ENCODE assay signal across 13 mouse cellular contexts in genomic region chr10:66552919-66553318, GRCm38 (mm10).
A peak's percentile ranks its signal among the peaks of the same experiment; 100 is the strongest.
DNase-seq lines count a peak whose midpoint lies in the region; ATAC-seq lines count a peak whose summit lies in the region.
"Had no signal": no experiment of that assay in that cellular context is flagged by ENCODE, and none has a peak within 500 bp of the region (broad histone marks: within the 10 kb centered on the region; RNA-seq: fewer than 3 reads in every experiment).

No protein-coding gene starts in this region.

- peak; percentile 40 for ATAC-seq in forebrain, embryonic 16.5 days
- ATAC-seq in forebrain, embryonic 15.5 days (replicated peaks) = no peak; the same call in 1 of the 2 replicates
- no peak for ATAC-seq in liver, embryonic 12.5 days

- H3K27ac ChIP-seq in forebrain, embryonic 16.5 days (ENCODE audit: low read length) = no peak overlapping the region
- no peak overlapping the region for H3K27ac ChIP-seq in forebrain, embryonic 15.5 days (replicated peaks)
- no peak overlapping the region for H3K27ac ChIP-seq in liver, embryonic 12.5 days
- H3K27ac ChIP-seq: layer of hippocampus, adult 2 months; limb, embryonic 13.5 days had no signal

- peak; percentile 11 for DNase-seq in liver
- peak; percentile 9 for DNase-seq in R1 (ENCODE audit: low read depth, low spot score)
- peak; percentile 36 to 38 for DNase-seq in kidney, postnatal 4 days
- DNase-seq in thymus, postnatal 14 days = no peak
- no peak for DNase-seq in right cerebral cortex, postnatal 10 days (ENCODE audit: low spot score in 2 of 2)
- DNase-seq: cerebellum, postnatal 36 days; spleen, adult 18-20 months; thymus, adult 2 months had no signal

- H3K27me3 ChIP-seq in forebrain, embryonic 16.5 days (replicated peaks; ENCODE audit: control insufficient read depth, insufficient read depth, low read length) = no peaks in the 10 kb centered on the region
- no peaks in the 10 kb centered on the region for H3K27me3 ChIP-seq in forebrain, embryonic 15.5 days
- no peaks in the 10 kb centered on the region for H3K27me3 ChIP-seq in liver, embryonic 12.5 days (replicated peaks)
- H3K27me3 ChIP-seq: limb, embryonic 13.5 days had no signal

- peaks cover 5% of the 10 kb centered on the region; the same call in 1 of the 2 replicates for H3K4me1 ChIP-seq in forebrain, embryonic 16.5 days (replicated peaks; ENCODE audit: control insufficient read depth, insufficient read depth, low read length)
- no peaks in the 10 kb centered on the region; the same call in 1 of the 2 replicates for H3K4me1 ChIP-seq in forebrain, embryonic 15.5 days
- no peaks in the 10 kb centered on the region for H3K4me1 ChIP-seq in liver, embryonic 12.5 days

- WGBS in forebrain, embryonic 16.5 days = 41% methylated on average over 3 of the region's 3 CpGs
- 48% methylated on average over 3 of the region's 3 CpGs for WGBS in forebrain, embryonic 15.5 days
- WGBS in liver, embryonic 12.5 days (ENCODE audit: insufficient replicate concordance) = 58% methylated on average over 3 of the region's 3 CpGs

- H3K9me3 ChIP-seq in forebrain, embryonic 16.5 days (ENCODE audit: control insufficient read depth, low read length) = no peaks in the 10 kb centered on the region
- H3K9me3 ChIP-seq in forebrain, embryonic 15.5 days = no peaks in the 10 kb centered on the region
- no peaks in the 10 kb centered on the region for H3K9me3 ChIP-seq in liver, embryonic 12.5 days (replicated peaks)
- H3K9me3 ChIP-seq: limb, embryonic 13.5 days had no signal

- no peaks in the 10 kb centered on the region for H3K36me3 ChIP-seq in forebrain, embryonic 16.5 days (ENCODE audit: control insufficient read depth, insufficient read depth)
- H3K36me3 ChIP-seq in forebrain, embryonic 15.5 days = no peaks in the 10 kb centered on the region
- H3K36me3 ChIP-seq in liver, embryonic 12.5 days = no peaks in the 10 kb centered on the region
- H3K36me3 ChIP-seq: limb, embryonic 13.5 days had no signal

- H3K4me3 ChIP-seq in forebrain, embryonic 16.5 days (replicated peaks; ENCODE audit: low read length) = no peak overlapping the region
- no peak overlapping the region for H3K4me3 ChIP-seq in forebrain, embryonic 15.5 days
- H3K4me3 ChIP-seq in liver, embryonic 12.5 days = no peak overlapping the region
- H3K4me3 ChIP-seq: layer of hippocampus, adult 2 months; limb, embryonic 13.5 days had no signal

- H3K9ac ChIP-seq in forebrain, embryonic 16.5 days (replicated peaks; ENCODE audit: low read depth, low read length) = no peak overlapping the region
- H3K9ac ChIP-seq in forebrain, embryonic 15.5 days (replicated peaks) = no peak overlapping the region
- H3K9ac ChIP-seq in liver, embryonic 12.5 days = no peak overlapping the region
- H3K9ac ChIP-seq: limb, embryonic 13.5 days had no signal

- no peak overlapping the region for H3K4me2 ChIP-seq in forebrain, embryonic 16.5 days (ENCODE audit: low read length)
- H3K4me2 ChIP-seq in forebrain, embryonic 15.5 days (replicated peaks) = no peak overlapping the region
- H3K4me2 ChIP-seq in liver, embryonic 12.5 days = no peak overlapping the region
- H3K4me2 ChIP-seq: limb, embryonic 13.5 days had no signal

Comparison
In these comparisons a context has a peak if more than half of its experiments do, and no peak if none do; other contexts are left out.
1. DNase-seq: peak in liver (single experiment), R1 (single experiment) and kidney, postnatal 4 days (2 of 2); none in thymus, postnatal 14 days (single experiment) and right cerebral cortex, postnatal 10 days (0 of 2).